Mouse (Mus musculus): Measurements from ENCODE around the gene Slc4a1. TPM values are rescaled to one million over a fixed set of nuclear protein-coding genes. Genes with fewer than 3 reads are reported as not detected.
A peak's percentile ranks its signal among the peaks of the same experiment; 100 is the strongest.

Gene Slc4a1
- total RNA-seq, 2 experiments from 2014 or later = 0.32 to 0.54 TPM

DNA sequence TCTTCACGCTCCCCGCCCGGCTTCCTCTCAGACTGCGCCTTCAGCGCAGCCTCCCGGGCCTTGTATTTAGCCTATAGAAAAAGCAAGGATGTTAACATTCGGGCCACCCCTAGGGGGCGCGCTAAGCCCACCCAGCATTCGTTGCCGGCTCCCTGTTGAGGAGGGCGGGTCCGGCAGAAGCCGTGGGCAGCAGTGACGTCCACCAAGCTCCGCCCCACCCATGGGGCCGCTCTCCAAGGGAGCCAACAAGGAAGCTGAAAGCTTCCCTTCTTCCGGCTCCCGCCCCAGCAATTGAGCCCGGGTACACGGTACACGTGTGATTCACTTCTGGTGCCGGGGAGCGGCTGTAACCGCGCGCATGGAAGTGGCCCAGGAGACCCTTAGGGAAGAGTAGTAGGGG is 57.0 kb downstream of the Slc4a1 start:
- peak; percentile 98 to 99 for DNase-seq (ENCODE audit: low spot score in 2 of 2)

DNA sequence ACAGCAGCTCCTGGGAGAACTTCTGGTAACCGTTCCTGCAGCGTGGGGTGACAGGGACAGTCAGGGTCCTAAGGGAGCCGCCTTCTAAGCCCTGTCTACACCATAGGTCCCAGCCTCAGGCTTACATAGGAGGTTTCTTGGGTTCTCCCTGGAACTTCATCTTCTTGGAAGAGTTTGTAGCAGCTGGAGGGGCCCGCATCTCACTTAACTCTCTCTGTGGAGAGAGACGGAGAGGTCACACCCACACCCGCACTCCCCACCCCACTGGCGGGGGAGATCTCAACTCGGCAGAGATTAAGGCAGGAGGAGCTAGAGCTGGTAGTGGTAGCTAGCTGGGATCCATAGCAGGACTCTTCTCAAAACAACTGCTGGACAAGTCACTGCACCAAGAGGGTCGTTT is 57.9 kb downstream of the Slc4a1 start:
- no peak for DNase-seq (ENCODE audit: low spot score in 2 of 2)

DNA sequence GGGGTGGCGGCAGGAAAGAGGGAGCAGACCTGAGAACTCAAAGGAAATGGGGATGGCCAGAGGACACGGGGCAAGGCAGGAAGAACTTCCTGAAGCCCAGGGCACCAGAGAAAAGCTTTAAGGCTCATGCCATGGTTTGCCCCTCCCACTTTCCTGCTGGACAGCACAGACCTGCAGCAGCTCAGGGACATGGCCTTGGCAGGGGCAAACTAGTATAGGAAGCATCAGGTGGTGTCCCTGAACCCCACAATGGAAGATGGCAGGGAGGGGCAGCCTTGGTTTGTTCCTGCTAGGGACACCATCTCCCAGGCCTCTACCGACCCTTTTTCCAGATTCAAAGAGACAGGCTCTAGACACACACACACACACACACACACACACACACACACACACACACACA is 60.6 kb downstream of the Slc4a1 start:
- DNase-seq (ENCODE audit: low spot score in 2 of 2) = no peak

DNA sequence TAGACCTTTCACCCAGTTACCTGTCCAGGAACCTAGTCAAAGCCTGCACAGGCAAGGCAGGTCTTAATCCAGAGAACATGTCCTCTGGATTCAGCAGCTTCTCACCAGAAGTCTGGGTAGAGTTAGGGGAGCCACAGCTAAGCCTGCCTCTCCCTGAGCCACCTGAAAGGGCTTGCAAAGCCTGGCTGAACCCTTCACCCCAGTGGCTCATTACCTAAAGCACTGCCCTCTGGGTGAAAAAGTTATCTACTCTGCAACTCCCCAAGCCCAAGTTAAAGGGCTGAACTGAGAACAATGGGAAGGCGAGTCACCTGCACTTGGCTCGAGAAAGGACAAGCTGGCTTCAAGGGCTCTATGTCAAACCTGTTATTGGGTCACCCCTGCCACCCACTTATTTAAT is 61.9 kb downstream of the Slc4a1 start:
- no peak for DNase-seq (ENCODE audit: low spot score in 2 of 2)

DNA sequence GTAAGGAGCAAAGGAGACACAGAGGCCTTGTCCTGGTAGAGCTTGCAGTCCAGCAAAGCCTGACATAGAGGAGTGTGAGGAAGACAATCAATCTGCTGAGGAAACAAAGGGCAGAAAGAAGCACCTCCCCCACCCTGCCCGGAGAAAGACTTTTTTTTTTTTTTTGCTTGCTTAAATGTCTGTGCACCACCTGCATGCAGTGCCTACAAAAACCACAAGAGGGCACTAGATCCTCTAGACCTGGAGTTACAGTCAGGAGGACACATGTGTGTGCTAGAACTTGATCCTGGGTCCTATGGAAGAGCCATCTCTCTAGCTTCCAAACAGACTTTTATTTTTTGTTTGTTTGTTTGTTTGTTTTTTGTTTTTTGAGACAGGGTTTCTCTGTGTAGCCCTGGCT is 66.2 kb downstream of the Slc4a1 start:
- DNase-seq (ENCODE audit: low spot score in 2 of 2) = peak; percentile 61 to 68

Small RNA genes within 50 kb of the gene (microRNA-seq; reads per million reads assigned to microRNA genes)
- 0 reads per million in 2 experiments for gene Mir6930

Other genes starting within 250 kb of the Slc4a1 start
- gene Nags, start 220.7 kb downstream of the Slc4a1 start, total RNA-seq (2021) = not detected
- 10 to 100 TPM; 29.8 TPM for gene Tmem101, start 209.8 kb downstream of the Slc4a1 start, total RNA-seq (2021)
- gene Lsm12, start 180.9 kb downstream of the Slc4a1 start, total RNA-seq (2021) = 10 to 100 TPM; 73.8 to 77.8 TPM
- gene G6pc3, start 176.6 kb downstream of the Slc4a1 start, total RNA-seq (2021) = 10 to 100 TPM; 44.4 to 45.4 TPM
- 100 to 1,000 TPM; 164 to 207 TPM for gene Hdac5, start 136.0 kb downstream of the Slc4a1 start, total RNA-seq (2021)
- 1 to 10 TPM in 1 of 2 experiments, under 1 TPM in 1; 0.94 to 1.0 TPM for gene BC030867, start 117.3 kb downstream of the Slc4a1 start, total RNA-seq (2021)
- under 1 TPM; 0.64 to 0.76 TPM for gene Asb16, start 97.5 kb downstream of the Slc4a1 start, total RNA-seq (2021)
- gene Tmub2, start 81.3 kb downstream of the Slc4a1 start, total RNA-seq (2021) = 10 to 100 TPM; 55.2 to 60.4 TPM
- 100 to 1,000 TPM; 146 to 150 TPM for gene Atxn7l3, start 69.6 kb downstream of the Slc4a1 start, total RNA-seq (2021)
- gene Ubtf, start 46.5 kb downstream of the Slc4a1 start, total RNA-seq (2021) = 100 to 1,000 TPM; 112 to 125 TPM
- gene Rundc3a, start 27.2 kb upstream of the Slc4a1 start, total RNA-seq (2021) = 100 to 1,000 TPM; 356 to 431 TPM
- 10 to 100 TPM; 74.8 to 80.1 TPM for gene Slc25a39, start 41.7 kb upstream of the Slc4a1 start, total RNA-seq (2021)
- 10 to 100 TPM; 81.8 to 83.7 TPM for gene Grn, start 64.1 kb upstream of the Slc4a1 start, total RNA-seq (2021)
- 100 to 1,000 TPM; 115 TPM for gene Fam171a2, start 81.5 kb upstream of the Slc4a1 start, total RNA-seq (2021)
- gene Itga2b, start 103.9 kb upstream of the Slc4a1 start, total RNA-seq (2021) = 1 to 10 TPM; 3.6 to 3.7 TPM
- gene Gpatch8, start 190.2 kb upstream of the Slc4a1 start, total RNA-seq (2021) = 10 to 100 TPM; 47.0 to 51.1 TPM
- 1 to 10 TPM; 6.0 to 7.1 TPM for gene Gm11627, start 213.3 kb upstream of the Slc4a1 start, total RNA-seq (2021)
- 10 to 100 TPM in 1 of 2 experiments, 1 to 10 TPM in 1; 9.3 to 10.2 TPM for gene Fzd2, start 238.2 kb upstream of the Slc4a1 start, total RNA-seq (2021)